Mouse (Mus musculus) megakaryocyte, adult 5-6 weeks (primary cell): Measurements from ENCODE around the gene Gipc3. TPM values are rescaled to one million over a fixed set of nuclear protein-coding genes. Genes with fewer than 3 reads are reported as not detected.

ENCODE experiments used
- ATAC-seq: 2 replicates; pipeline ENCODE4 v1.8.0; 2016; ENCODE audit warnings: mild to moderate bottlenecking, inconsistent platforms; ENCODE audit not compliant: poor library complexity, severe bottlenecking
- total RNA-seq, 2 experiments: library from RNA; stranded (forward) in 1 of 2; stranded (reverse) in 1 of 2; fragments of 153-499, 151-499 nt in 1 of 2; fragments of 221-1000, 200-1000 nt in 1 of 2; gene quantifications; 2 replicates each; pipeline versions ENCODE4 v1.2.3 to v1.2.4; 2015 to 2017

Gene Gipc3
- total RNA-seq (2015): not detected in 2 replicates
- not detected in 2 replicates for total RNA-seq (2017)

GRCm38 (mm10) chr10:81342686-81343505 is at the start of gene Gipc3:
Gipc3 (minus strand) TSS chr10:81343266.
- ATAC-seq: no peak

GRCm38 (mm10) chr10:81392781-81393185 is 49.7 kb upstream of the Gipc3 start, which contains the start of gene Smim24:
Smim24 (plus strand) TSS chr10:81393051.
- ATAC-seq: no peak

- no peak for ATAC-seq
Measured at GRCm38 (mm10) chr10:81392270-81392669, 49.2 kb upstream of the Gipc3 start.

GRCm38 (mm10) chr10:81390678-81390965 is 47.6 kb upstream of the Gipc3 start:
- ATAC-seq: no peak

- ATAC-seq: peak; percentile 83
Measured at GRCm38 (mm10) chr10:81389801-81390677, 47.0 kb upstream of the Gipc3 start.

- ATAC-seq: no peak
Measured at GRCm38 (mm10) chr10:81389373-81389772, 46.3 kb upstream of the Gipc3 start.

GRCm38 (mm10) chr10:81388505-81389055 is 45.5 kb upstream of the Gipc3 start, which contains the start of gene Gm48552:
Gm48552 (plus strand) TSS chr10:81389005.
- ATAC-seq: no peak

- ATAC-seq: no peak
Measured at GRCm38 (mm10) chr10:81387716-81388115, 44.6 kb upstream of the Gipc3 start.

GRCm38 (mm10) chr10:81385603-81386306 is 42.7 kb upstream of the Gipc3 start:
- no peak for ATAC-seq

GRCm38 (mm10) chr10:81384605-81384982 is 41.5 kb upstream of the Gipc3 start:
- peak; percentile 14; the same call in 1 of the 2 replicates for ATAC-seq

GRCm38 (mm10) chr10:81383802-81384604 is 40.9 kb upstream of the Gipc3 start, which contains the start of the genes Dohh and Gm48551:
Dohh (plus strand) TSS chr10:81384428.
Gm48551 (plus strand) TSS chr10:81384466.
- peak; percentile 97 for ATAC-seq

- ATAC-seq: no peak
Measured at GRCm38 (mm10) chr10:81382039-81382438, 39.0 kb upstream of the Gipc3 start.

GRCm38 (mm10) chr10:81379809-81380378 is 36.8 kb upstream of the Gipc3 start:
- ATAC-seq: no peak

GRCm38 (mm10) chr10:81379183-81379553 is 36.1 kb upstream of the Gipc3 start:
- ATAC-seq: no peak

- ATAC-seq: peak; percentile 93
Measured at GRCm38 (mm10) chr10:81378553-81379182, 35.6 kb upstream of the Gipc3 start.

GRCm38 (mm10) chr10:81377793-81378552 is 34.9 kb upstream of the Gipc3 start, which contains the start of gene Fzr1:
Fzr1 (minus strand) TSS chr10:81378516.
- no peak for ATAC-seq

GRCm38 (mm10) chr10:81377362-81377664 is 34.2 kb upstream of the Gipc3 start:
- ATAC-seq: no peak

- ATAC-seq: no peak
Measured at GRCm38 (mm10) chr10:81376561-81377361, 33.7 kb upstream of the Gipc3 start.
